Mouse (Mus musculus): ENCODE measurements at regions not wholly inside any gene's neighbourhood (a gene's known extent, or its start where the extent isn't known, plus 50 kb on each side); places are given as distances from the start of the nearest gene placed in this dataset.
A peak's percentile ranks its signal among the peaks of the same experiment; 100 is the strongest.

GRCm38 (mm10) chr10:100685748-100686147 lies 95.5 kb downstream of the 1700017N19Rik start:
- no peak for DNase-seq (ENCODE audit: inconsistent age in 2 of 2, low spot score in 1 of 2)

- no peak for DNase-seq (ENCODE audit: inconsistent age in 2 of 2, low spot score in 1 of 2)
Measured at GRCm38 (mm10) chr10:100695944-100696343, 105.7 kb downstream of the 1700017N19Rik start.

DNA sequence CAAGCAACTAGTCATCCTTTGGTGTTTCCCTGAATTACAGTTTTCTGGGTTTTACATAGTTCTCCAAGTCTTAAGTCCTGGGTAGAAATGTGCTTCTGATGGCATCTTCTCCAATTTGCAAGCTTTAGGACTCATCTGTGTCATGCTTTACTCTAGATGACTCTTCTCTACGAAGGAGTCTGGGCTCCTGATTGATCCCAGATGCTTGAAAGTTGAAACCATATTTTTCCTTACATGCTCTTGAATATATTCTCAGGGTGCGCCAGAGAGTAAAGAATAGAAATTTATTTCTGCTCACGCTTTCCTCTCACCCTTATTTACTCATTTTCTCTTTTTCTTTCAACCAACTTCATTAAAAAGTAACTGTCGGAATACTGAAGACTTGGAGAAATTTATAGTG lies 108.9 kb downstream of the 1700017N19Rik start:
- DNase-seq (ENCODE audit: inconsistent age in 2 of 2, low spot score in 1 of 2), result no peak

GRCm38 (mm10) chr10:100700281-100701205 lies 110.3 kb downstream of the 1700017N19Rik start:
- no peak for DNase-seq (ENCODE audit: inconsistent age in 2 of 2, low spot score in 1 of 2)

DNA sequence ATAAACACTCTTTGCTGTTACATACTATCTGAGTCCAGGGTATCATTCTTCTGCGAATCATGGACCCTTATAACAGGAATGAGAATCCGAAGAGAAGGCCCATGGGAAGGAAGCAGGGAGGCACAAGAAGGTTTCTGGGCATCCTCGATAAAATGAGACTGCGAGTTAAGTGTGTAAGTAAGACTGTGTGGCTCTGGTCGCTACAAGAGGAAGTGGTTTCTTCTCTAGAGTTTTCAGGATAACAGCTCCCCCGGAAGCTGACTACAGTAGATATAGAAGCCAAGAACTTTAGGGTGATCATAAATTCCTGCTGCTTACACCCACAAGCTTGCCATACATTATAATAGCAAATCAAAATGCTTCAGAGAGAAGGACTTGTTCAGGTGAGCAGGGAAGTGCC lies 111.7 kb downstream of the 1700017N19Rik start:
- no peak for DNase-seq (ENCODE audit: inconsistent age in 2 of 2, low spot score in 1 of 2)

DNA sequence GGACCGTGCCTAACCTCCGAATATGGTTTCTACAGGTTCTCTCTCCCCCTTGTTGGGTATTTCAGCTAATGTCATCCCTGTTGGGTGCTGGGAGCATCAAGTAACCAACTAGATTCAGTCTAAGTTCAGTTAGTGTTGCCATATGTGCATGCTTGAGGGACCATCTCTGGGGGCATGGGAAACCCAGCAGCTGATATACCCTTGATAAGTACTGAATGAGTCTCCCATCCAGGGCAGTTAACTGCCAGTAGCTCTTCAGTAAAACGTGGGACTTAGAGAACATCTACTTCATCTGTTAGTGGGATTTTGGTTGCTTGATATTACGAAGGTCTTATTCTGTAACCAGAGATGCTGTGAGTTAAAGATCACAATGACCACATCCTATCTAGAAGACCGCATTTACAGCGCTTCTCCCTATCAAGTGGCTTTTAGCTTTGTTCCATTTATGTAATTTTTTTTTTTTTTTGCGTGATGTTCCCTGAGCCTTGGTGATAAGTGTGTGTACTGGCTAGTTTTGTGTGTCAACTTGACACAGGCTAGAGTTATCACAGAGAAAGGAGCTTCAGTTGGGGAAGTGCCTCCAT lies 125.9 kb downstream of the 1700017N19Rik start:
- DNase-seq (ENCODE audit: inconsistent age in 2 of 2, low spot score in 1 of 2), result no peak

DNA sequence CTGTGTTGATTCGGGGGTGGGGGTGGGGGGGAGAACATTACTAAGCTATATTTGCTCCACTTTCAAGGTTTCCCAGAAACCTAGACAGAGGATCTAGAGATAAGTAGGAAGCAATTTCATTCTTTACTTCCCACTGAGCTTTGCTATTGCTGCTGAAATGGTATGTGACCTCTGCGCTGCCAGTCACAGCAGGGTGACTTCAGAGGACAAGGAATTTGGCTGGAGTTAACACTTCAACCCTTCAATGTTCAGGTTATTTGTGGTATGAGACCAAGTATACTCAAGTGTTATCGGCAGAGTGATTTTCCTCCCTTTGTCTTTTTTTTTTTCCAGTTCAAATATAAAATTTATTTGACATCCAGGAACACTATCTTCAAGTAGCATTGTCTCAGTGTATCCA lies 128.3 kb downstream of the 1700017N19Rik start:
- DNase-seq (ENCODE audit: inconsistent age in 2 of 2, low spot score in 1 of 2), result no peak

GRCm38 (mm10) chr10:100741269-100741668 lies 151.0 kb downstream of the 1700017N19Rik start:
- no peak for DNase-seq (ENCODE audit: inconsistent age in 2 of 2, low spot score in 1 of 2)

DNA sequence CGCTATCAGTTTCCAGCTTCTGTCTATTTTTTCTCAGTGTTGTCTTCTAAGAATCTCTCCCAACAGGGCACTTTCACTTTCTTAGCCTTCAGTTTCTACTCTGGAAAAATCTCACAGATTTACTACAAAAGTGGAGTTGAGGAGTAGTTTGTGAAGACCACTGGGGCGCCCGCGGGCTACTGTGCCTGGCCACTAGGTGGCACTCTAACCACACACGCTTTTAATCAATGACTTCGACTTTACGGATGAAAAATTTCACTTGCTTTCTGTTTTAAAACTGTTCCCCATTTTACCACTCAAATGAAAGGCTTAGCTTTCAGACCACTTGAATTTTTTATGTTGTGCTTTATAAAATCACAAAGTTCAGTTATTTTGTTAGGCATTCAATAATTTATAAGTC lies 151.8 kb downstream of the 1700017N19Rik start:
- DNase-seq (ENCODE audit: inconsistent age in 2 of 2, low spot score in 1 of 2), result peak; percentile 21 to 79

DNA sequence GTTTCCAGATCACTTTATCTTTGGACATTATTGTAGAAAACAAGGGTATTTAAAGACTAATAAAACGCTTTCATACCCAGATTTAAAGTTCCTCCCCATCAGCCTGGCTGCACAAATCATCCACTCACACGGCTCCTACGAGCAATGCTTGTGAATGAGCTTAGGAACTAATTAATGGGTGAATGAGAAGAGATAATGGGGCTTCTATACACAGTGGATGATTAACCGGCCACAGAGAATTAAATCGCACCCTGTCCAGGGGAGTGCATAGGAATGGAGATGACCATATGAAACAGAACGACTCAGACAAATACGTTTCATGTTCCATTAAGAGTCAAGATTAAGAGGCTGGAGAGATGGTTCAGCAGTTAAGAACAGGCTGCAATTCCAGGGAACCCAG lies 155.9 kb downstream of the 1700017N19Rik start:
- no peak for DNase-seq (ENCODE audit: inconsistent age in 2 of 2, low spot score in 1 of 2)

- no peak for DNase-seq (ENCODE audit: inconsistent age in 2 of 2, low spot score in 1 of 2)
Measured at GRCm38 (mm10) chr10:100754957-100755356, 164.7 kb downstream of the 1700017N19Rik start.

DNA sequence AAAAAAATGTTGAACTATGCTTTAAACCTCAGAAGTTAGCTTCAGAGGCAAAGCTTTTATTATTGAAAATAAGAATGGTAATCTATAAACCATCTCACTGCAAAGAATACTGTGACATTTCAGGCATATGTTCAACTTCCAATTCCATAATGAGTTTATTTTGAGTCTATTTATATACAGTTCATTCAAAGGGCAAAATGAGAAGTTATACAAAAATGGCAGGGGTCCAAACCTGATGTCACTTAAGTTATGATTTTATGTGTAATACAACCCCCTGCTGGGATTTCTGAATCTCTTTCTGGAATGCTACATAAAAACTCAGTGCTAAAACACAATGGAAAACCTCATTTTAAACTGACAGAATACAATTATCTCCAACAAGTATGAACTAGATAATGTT lies 184.0 kb downstream of the 1700017N19Rik start:
- DNase-seq (ENCODE audit: inconsistent age in 2 of 2, low spot score in 1 of 2), result no peak

- DNase-seq (ENCODE audit: inconsistent age in 2 of 2, low spot score in 1 of 2), result no peak
Measured at GRCm38 (mm10) chr10:100792166-100792565, 201.9 kb downstream of the 1700017N19Rik start.

DNA sequence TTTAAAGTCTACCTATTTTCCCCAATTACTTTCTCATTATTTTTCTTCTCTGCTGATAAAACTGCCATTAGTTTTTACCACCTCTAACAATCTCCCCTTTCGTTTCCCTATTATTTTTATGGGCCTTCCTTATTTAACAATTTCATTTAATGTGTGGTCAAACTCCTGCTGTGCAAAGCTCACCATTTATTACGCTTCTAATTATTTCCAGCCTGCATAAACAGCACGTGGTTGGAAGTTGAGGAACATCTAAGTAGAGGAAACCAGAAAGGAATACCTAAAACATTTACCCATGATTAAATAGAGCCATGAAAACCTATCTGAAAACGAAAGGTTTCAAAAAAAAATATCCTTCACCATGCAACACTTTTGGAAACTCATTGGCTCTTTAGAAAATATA lies 202.3 kb downstream of the 1700017N19Rik start:
- no peak for DNase-seq (ENCODE audit: inconsistent age in 2 of 2, low spot score in 1 of 2)

- no peak for DNase-seq (ENCODE audit: inconsistent age in 2 of 2, low spot score in 1 of 2)
Measured at GRCm38 (mm10) chr10:100795215-100795972, 205.1 kb downstream of the 1700017N19Rik start.

- DNase-seq (ENCODE audit: inconsistent age in 2 of 2, low spot score in 1 of 2), result no peak
Measured at GRCm38 (mm10) chr10:100811639-100812038, 221.4 kb downstream of the 1700017N19Rik start.

GRCm38 (mm10) chr10:100834794-100835193 lies 244.5 kb downstream of the 1700017N19Rik start:
- no peak for DNase-seq (ENCODE audit: inconsistent age in 2 of 2, low spot score in 1 of 2)

DNA sequence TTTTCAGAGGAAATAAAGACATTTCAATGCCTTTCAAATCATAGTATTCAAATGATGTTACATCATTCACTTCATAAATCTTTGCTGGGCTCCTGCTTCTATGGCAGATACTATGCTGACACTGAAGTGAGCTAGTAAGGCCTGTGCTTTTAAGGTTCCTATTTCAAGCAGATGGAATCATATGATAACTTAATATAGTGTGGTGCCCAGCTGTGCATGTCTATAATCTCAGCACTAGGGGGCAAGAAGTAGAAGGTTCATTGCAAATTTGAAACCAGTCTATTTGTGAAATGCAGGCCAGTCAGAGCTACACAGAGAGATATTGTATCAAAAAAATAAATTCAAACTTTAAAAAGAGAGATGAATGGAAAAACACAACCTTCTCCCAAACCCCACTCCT lies 262.9 kb downstream of the 1700017N19Rik start:
- no peak for DNase-seq (ENCODE audit: inconsistent age in 2 of 2, low spot score in 1 of 2)

DNA sequence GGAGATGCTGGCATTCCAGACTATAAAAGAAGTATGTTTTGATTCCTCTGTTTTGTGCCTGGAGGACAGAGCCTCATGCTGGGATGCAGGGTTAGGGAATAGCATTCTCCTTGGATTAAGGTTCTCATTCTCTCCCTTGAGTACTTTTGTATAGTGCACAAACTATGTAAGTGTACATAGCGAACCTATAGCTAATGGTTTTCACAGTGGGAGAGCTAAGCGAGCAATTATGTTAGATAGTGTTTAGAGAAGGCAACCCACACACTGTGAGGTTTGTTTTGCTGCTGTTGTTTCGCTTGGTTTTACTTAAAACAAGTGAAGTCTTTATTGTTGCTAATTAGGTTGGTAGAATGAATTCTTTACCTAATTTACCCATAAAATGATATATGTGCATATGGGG lies 266.2 kb downstream of the 1700017N19Rik start:
- no peak for DNase-seq (ENCODE audit: inconsistent age in 2 of 2, low spot score in 1 of 2)

DNA sequence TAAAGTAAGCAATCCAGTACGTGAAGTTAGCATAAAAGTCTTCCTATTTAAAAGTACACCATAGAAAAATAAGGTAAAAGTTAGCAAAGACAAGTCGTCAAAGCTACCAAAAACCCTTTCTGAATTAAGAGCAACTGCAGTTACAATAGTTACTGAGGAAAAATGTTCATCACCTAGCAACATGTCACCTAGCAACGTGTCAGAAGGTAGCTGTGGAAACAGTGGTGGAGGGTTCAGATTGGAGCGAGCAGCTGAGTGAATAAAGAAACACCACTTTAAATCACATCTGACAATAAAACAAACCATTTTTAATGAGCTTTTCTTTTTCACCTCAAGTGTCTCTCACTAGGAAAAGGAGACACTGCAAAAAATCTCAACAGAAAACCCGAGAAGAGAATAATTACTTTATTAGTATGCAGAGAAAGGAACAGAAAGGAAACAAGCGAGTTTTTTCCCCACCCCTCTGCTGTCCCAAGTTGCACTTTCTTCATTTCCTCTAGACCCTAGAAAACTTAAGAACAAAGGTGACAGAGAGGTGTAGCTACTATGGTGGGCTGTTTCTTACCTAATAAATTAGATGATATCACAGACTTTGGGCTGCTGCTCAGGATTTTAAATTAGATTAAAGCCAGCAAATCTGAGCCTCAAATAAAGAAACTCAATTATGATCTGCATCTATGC lies 275.4 kb downstream of the 1700017N19Rik start:
- DNase-seq (ENCODE audit: inconsistent age in 2 of 2, low spot score in 1 of 2), result no peak

GRCm38 (mm10) chr10:100868360-100868916 lies 278.2 kb downstream of the 1700017N19Rik start:
- DNase-seq (ENCODE audit: inconsistent age in 2 of 2, low spot score in 1 of 2), result peak in 1 of 2 experiments; percentile 27
